Mouse (Mus musculus) intestine, postnatal 0 days (tissue): ENCODE results near the gene Tmem161a. TPM values are rescaled to one million over a fixed set of nuclear protein-coding genes. Genes with fewer than 3 reads are reported as not detected.

Source experiments
- ATAC-seq: fragments of 200-750 bp; cut with Nextera tagmentation; 2 replicates; pipeline ENCODE4 v1.8.0; 2017; ENCODE audit warnings: mild to moderate bottlenecking, moderate TSS enrichment, moderate library complexity
- H3K27ac ChIP-seq: fragments of 300-500 bp; sonication (generic); 2 replicates; pipeline ENCODE4 v1.5.1; 2014; ENCODE audit warnings: mild to moderate bottlenecking, low read depth, low read length, moderate library complexity
- H3K27me3 ChIP-seq: fragments of 300-500 bp; sonication (generic); replicated peaks from 2 replicates; pipeline ENCODE4 v1.6.1; 2014; ENCODE audit warnings: low read length, mixed read lengths; ENCODE audit not compliant: control insufficient read depth, insufficient read depth
- H3K36me3 ChIP-seq: fragments of 300-500 bp; sonication (generic); 2 replicates; pipeline ENCODE4 v1.6.1; 2014; ENCODE audit warnings: mild to moderate bottlenecking, moderate library complexity; ENCODE audit not compliant: control insufficient read depth, insufficient read depth
- H3K4me1 ChIP-seq: fragments of 300-500 bp; sonication (generic); replicated peaks from 2 replicates; pipeline ENCODE4 v1.6.1; 2014; ENCODE audit warnings: antibody characterized with exemption, low read length, mixed read lengths; ENCODE audit not compliant: control insufficient read depth, insufficient read depth
- H3K4me2 ChIP-seq: fragments of 300-500 bp; sonication (generic); replicated peaks from 2 replicates; pipeline ENCODE4 v1.6.1; 2014; ENCODE audit warnings: low read depth, mild to moderate bottlenecking, moderate library complexity
- H3K4me3 ChIP-seq: fragments of 300-500 bp; sonication (generic); 2 replicates; pipeline ENCODE4 v1.5.1; 2014; ENCODE audit warnings: low read depth, low read length
- H3K9ac ChIP-seq: fragments of 300-500 bp; sonication (generic); 2 replicates; pipeline ENCODE4 v1.6.1; 2014; ENCODE audit warnings: mild to moderate bottlenecking, low read depth, low read length
- H3K9me3 ChIP-seq: fragments of 300-500 bp; sonication (generic); 2 replicates; pipeline ENCODE4 v1.6.1; 2016; ENCODE audit warnings: mixed run types; ENCODE audit not compliant: control insufficient read depth
- CTCF ChIP-seq: sonication (generic); IDR thresholded peaks from 2 replicates; pipeline ENCODE4 v1.5.1; 2016; ENCODE audit warnings: low read depth, mild to moderate bottlenecking, control low read depth, antibody characterized with exemption, moderate library complexity
- WGBS: fragments of 180-500 bp; shearing (Covaris S2); extraction: QIAGEN DNeasy Blood & Tissue Kit; methylation state at CpG from one replicate; pipeline ENCODE4 v1.1.7; 2014; 5-methylcytosine and 5-hydroxymethylcytosine counted together
- polyA plus RNA-seq: library from polyadenylated mRNA; unstranded; fragments of >200 nt; fragmentation: Nextera tagmentation; extraction: Ambion mirVana; gene quantifications from 2 replicates; pipeline ENCODE4 v1.2.1, GENCODE M21; 2015

Gene Tmem161a
- polyA plus RNA-seq, 1 experiment from 2014 or later = 42.0 TPM

- 27% methylated on average over 1 of the region's 1 CpGs for WGBS
- Histone ChIP-seq H3K4me1 (0 out of 2 replicates have a peak, but pooled peaks cover 9% of the 10 kb centered on the region), H3K9me3 (no peaks in the 10 kb centered on the region), H3K4me3 (no peak overlapping the region), H3K27me3 (no peaks in the 10 kb centered on the region), H3K9ac (no peak overlapping the region; the same call in 1 of the 2 replicates), H3K4me2 (no peak overlapping the region), H3K36me3 (no peaks in the 10 kb centered on the region; the same call in 1 of the 2 replicates), H3K27ac (no peak overlapping the region; the same call in 1 of the 2 replicates)
- no peak for ATAC-seq
- no peak for TF ChIP-seq CTCF
Observed at GRCm38 (mm10) chr8:70208130-70208529, 36.0 kb downstream of the Tmem161a start.

- H3K9me3 ChIP-seq = no peaks in the 10 kb centered on the region
- H3K27me3 ChIP-seq = no peaks in the 10 kb centered on the region
- 0 out of 2 replicates have a peak overlapping the region, but pooled peaks have one; percentile 17 for H3K9ac ChIP-seq
- H3K4me1 ChIP-seq = 0 out of 2 replicates have a peak, but pooled peaks cover 9% of the 10 kb centered on the region
- H3K27ac ChIP-seq = peak overlapping the region; percentile 21; the same call in 1 of the 2 replicates
- peak overlapping the region; percentile 99 for H3K4me2 ChIP-seq
- H3K36me3 ChIP-seq = no peaks in the 10 kb centered on the region
- peak; percentile 18; the same call in 1 of the 2 replicates for TF ChIP-seq CTCF
- no peak overlapping the region for H3K4me3 ChIP-seq
- ATAC-seq = no peak
- WGBS = 34% methylated on average over 8 of the region's 8 CpGs
Observed at GRCm38 (mm10) chr8:70210538-70210937, 38.4 kb downstream of the Tmem161a start.

- no peak overlapping the region for H3K9ac ChIP-seq
- WGBS = 55% methylated on average over 1 of the region's 1 CpGs
- peak overlapping the region; percentile 63 for H3K4me3 ChIP-seq
- no peak overlapping the region for H3K27ac ChIP-seq
- 0 out of 2 replicates have a peak, but pooled peaks cover 9% of the 10 kb centered on the region for H3K4me1 ChIP-seq
- TF ChIP-seq CTCF = no peak
- peak overlapping the region; percentile 99 for H3K4me2 ChIP-seq
- no peak for ATAC-seq
- no peaks in the 10 kb centered on the region for H3K27me3 ChIP-seq
- H3K9me3 ChIP-seq = no peaks in the 10 kb centered on the region
- no peaks in the 10 kb centered on the region for H3K36me3 ChIP-seq
Observed at GRCm38 (mm10) chr8:70211275-70211674, 39.1 kb downstream of the Tmem161a start.

- Histone ChIP-seq H3K4me1 (0 out of 2 replicates have a peak, but pooled peaks cover 9% of the 10 kb centered on the region), H3K36me3 (no peaks in the 10 kb centered on the region), H3K4me3 (peak overlapping the region; percentile 63), H3K9ac (peak overlapping the region; percentile 71), H3K4me2 (peak overlapping the region; percentile 99), H3K27me3 (no peaks in the 10 kb centered on the region), H3K9me3 (no peaks in the 10 kb centered on the region), H3K27ac (peak overlapping the region; percentile 89)
- TF ChIP-seq CTCF = no peak
- 2% methylated on average over 31 of the region's 31 CpGs for WGBS
- ATAC-seq = peak; percentile 12
Observed at GRCm38 (mm10) chr8:70211726-70212111, 39.6 kb downstream of the Tmem161a start.

- Histone ChIP-seq H3K9ac (peak within 1 kb of the TSS; percentile 71), H3K36me3 (no peaks in the 10 kb centered on the region)
Observed at GRCm38 (mm10) chr8:70212112-70213055, 40.2 kb downstream of the Tmem161a start, which contains the start of gene Slc25a42. Slc25a42 (minus strand) TSS chr8:70212305.

GRCm38 (mm10) chr8:70214411-70214810 lies 42.3 kb downstream of the Tmem161a start:
- no peaks in the 10 kb centered on the region for H3K36me3 ChIP-seq
- H3K27ac ChIP-seq = no peak overlapping the region
- no peak overlapping the region for H3K9ac ChIP-seq
- H3K27me3 ChIP-seq = no peaks in the 10 kb centered on the region
- H3K4me2 ChIP-seq = no peak overlapping the region
- 0 out of 2 replicates have a peak, but pooled peaks cover 9% of the 10 kb centered on the region for H3K4me1 ChIP-seq
- no peak for TF ChIP-seq CTCF
- 64% methylated on average over 3 of the region's 3 CpGs for WGBS
- H3K4me3 ChIP-seq = no peak overlapping the region
- ATAC-seq = no peak
- H3K9me3 ChIP-seq = no peaks in the 10 kb centered on the region

More at GRCm38 (mm10) chr8:70212112-70213055, 40.2 kb downstream of the Tmem161a start, which contains the start of gene Slc25a42:
- peak within 1 kb of the TSS; percentile 89 for H3K27ac ChIP-seq
- ATAC-seq = peak; percentile 97
- no peaks in the 10 kb centered on the region for H3K27me3 ChIP-seq
- H3K4me3 ChIP-seq = peak within 1 kb of the TSS; percentile 63
- peak; percentile 34; the same call in 1 of the 2 replicates for TF ChIP-seq CTCF
- no peaks in the 10 kb centered on the region for H3K9me3 ChIP-seq
- 0 out of 2 replicates have a peak, but pooled peaks cover 9% of the 10 kb centered on the region for H3K4me1 ChIP-seq
- WGBS = under 1% methylated on average over 66 of the region's 66 CpGs
- peak within 1 kb of the TSS; percentile 99 for H3K4me2 ChIP-seq
